Mouse (Mus musculus) lung, adult 2 months (tissue): Measurements from ENCODE around the gene Pycr2.

Source experiments
- CTCF ChIP-seq: fragments of 200-500 bp; IDR thresholded peaks from 2 replicates; pipeline ENCODE4 v1.5.1; 2011; ENCODE audit warnings: mild to moderate bottlenecking, low read length, control low read depth; ENCODE audit not compliant: insufficient read depth
- POLR2A ChIP-seq: fragments of 200-500 bp; IDR thresholded peaks from 2 replicates; pipeline ENCODE4 v1.6.1; 2011; ENCODE audit warnings: low read depth, mild to moderate bottlenecking, control low read depth, low read length, borderline replicate concordance; ENCODE audit errors: extremely low read depth

DNA sequence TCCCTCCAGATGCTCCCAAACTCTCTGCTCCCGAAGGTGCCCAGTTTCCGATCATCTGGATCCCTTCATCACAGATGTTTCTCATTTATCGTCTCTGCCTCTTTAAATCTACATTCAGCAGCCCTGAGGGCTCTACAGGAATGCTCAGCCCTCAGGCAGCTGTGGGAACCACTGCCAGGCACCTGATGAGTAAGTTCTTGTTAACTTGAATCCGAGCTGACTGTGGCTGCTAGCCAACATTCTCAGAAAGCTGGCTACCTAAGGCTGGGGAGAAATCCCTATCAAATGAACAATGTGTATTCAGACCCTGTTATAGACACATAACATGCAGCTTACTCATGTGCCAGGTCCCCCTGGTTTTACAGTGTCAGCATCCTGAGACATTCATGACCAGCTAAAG lies 9.7 kb downstream of the Pycr2 start:
- no peak for TF ChIP-seq CTCF
- no peak for TF ChIP-seq POLR2A
